Mouse (Mus musculus) CH12.LX (cell line): ENCODE measurements at regions not wholly inside any gene's neighbourhood (a gene's known extent, or its start where the extent isn't known, plus 50 kb on each side); places are given as distances from the start of the nearest gene placed in this dataset.

Experiments
- BHLHE40 ChIP-seq: IDR thresholded peaks from 2 replicates; pipeline ENCODE4 v1.6.1; 2011; ENCODE audit warnings: mild to moderate bottlenecking, low read depth, low read length, improper control_type of control experiment
- CHD2 ChIP-seq: IDR thresholded peaks from 2 replicates; pipeline ENCODE4 v1.6.1; 2011; ENCODE audit warnings: low read length, improper control_type of control experiment
- CTCF ChIP-seq, 2 experiments: IDR thresholded peaks in 1 of 2; conservative IDR thresholded peaks in 1 of 2; 2 replicates each; pipeline ENCODE4 v1.5.1; 2011 to 2012; ENCODE audit warnings: low read depth in 2 of 2, low read length in 2 of 2, improper control_type of control experiment in 1 of 2, inconsistent platforms in 1 of 2, mild to moderate bottlenecking in 1 of 2, moderate library complexity in 1 of 2
- EP300 ChIP-seq: IDR thresholded peaks from 2 replicates; pipeline ENCODE4 v1.6.1; 2011; ENCODE audit warnings: low read length, improper control_type of control experiment
- POLR2A ChIP-seq: IDR thresholded peaks from 2 replicates; pipeline ENCODE4 v1.6.1; 2011; ENCODE audit warnings: low read depth, mild to moderate bottlenecking, improper control_type of control experiment, low read length
- SMC3 ChIP-seq: IDR thresholded peaks from 2 replicates; pipeline ENCODE4 v1.6.1; 2011; ENCODE audit warnings: low read depth, low read length, improper control_type of control experiment
- TBP ChIP-seq: conservative IDR thresholded peaks from 2 replicates; pipeline ENCODE4 v1.6.1; 2011; ENCODE audit warnings: low read depth, low read length, improper control_type of control experiment
- ZNF384 ChIP-seq: IDR thresholded peaks from 2 replicates; pipeline ENCODE4 v1.6.1; 2012; ENCODE audit warnings: low read depth, low read length, improper control_type of control experiment, inconsistent platforms

DNA sequence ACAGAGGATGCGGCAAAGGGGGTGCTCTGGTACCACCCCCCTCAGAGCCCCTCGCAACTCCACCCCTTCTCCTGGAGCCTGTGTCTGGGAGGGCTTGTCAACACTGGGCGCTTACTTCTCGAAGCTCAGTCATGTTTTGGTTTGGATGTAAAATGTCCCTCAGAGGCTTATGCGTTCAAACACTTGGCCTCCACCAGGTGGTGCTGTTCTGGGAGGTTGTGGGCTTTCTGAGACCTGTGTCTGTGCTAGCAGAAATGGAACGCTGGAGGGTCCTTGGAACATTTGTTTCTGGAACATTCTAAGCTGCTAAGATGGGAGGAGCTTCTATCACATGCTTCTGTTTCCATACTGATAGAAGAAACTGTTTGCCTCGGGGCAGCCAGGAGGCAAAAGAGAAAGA, 102.6 kb upstream of the Klf13 start:
- TF ChIP-seq TBP (no peak), POLR2A (no peak), CTCF (conservative IDR thresholded peaks at IDR 0.05 in 1 of 2, IDR thresholded peaks at IDR 0.05 in 1 of 2; ENCODE audit: low read depth in 2 of 2, low read length in 2 of 2) (peak in 1 of 2 experiments; percentile 14; a peak in 1 of 4 replicates), SMC3 (no peak), CHD2 (no peak), ZNF384 (no peak), BHLHE40 (no peak), EP300 (no peak)
